Mouse (Mus musculus): ENCODE measurements around the gene Cyth4. TPM values are rescaled to one million over a fixed set of nuclear protein-coding genes. Genes with fewer than 3 reads are reported as not detected.

Gene Cyth4
- polyA plus RNA-seq (2015; fragmentation: Nextera tagmentation; extraction: Ambion mirVana) = 4.1 and 5.3 TPM in 2 replicates

DNA sequence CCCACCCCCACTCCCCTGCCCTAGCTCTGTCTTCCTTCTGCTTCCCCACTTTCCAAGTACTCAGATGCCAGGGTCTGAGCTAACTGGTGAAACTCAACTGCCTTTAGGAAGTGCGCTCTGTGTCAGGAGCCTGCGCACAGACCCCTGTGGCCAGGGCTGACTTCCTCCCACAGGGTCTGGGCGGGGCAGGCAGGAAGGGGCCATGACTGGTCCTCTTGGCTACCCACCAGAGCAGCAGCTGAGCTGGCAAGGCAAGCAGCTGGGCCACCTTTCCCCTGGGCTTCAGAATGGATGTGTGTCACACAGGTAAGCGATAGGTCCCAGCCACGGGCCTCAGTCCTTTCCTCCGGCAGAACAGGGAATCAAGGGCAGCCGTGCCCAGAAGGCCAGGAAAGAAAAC is at the start of gene Cyth4:
Gene Cyth4, plus strand, starts transcription at position 134 of the 400 bp plus-strand sequence.
- WGBS = 84% methylated on average over 7 of the region's 7 CpGs
- Histone ChIP-seq H3K27me3 (no peaks in the 10 kb centered on the region), H3K9ac (replicated peaks) (no peak within 1 kb of the TSS), H3K4me2 (replicated peaks) (no peak within 1 kb of the TSS), H3K27ac (replicated peaks) (no peak within 1 kb of the TSS), H3K4me1 (no peaks in the 10 kb centered on the region), H3K36me3 (no peaks in the 10 kb centered on the region), H3K4me3 (no peak within 1 kb of the TSS), H3K9me3 (no peaks in the 10 kb centered on the region)
- no peak for ATAC-seq (replicated peaks)

DNA sequence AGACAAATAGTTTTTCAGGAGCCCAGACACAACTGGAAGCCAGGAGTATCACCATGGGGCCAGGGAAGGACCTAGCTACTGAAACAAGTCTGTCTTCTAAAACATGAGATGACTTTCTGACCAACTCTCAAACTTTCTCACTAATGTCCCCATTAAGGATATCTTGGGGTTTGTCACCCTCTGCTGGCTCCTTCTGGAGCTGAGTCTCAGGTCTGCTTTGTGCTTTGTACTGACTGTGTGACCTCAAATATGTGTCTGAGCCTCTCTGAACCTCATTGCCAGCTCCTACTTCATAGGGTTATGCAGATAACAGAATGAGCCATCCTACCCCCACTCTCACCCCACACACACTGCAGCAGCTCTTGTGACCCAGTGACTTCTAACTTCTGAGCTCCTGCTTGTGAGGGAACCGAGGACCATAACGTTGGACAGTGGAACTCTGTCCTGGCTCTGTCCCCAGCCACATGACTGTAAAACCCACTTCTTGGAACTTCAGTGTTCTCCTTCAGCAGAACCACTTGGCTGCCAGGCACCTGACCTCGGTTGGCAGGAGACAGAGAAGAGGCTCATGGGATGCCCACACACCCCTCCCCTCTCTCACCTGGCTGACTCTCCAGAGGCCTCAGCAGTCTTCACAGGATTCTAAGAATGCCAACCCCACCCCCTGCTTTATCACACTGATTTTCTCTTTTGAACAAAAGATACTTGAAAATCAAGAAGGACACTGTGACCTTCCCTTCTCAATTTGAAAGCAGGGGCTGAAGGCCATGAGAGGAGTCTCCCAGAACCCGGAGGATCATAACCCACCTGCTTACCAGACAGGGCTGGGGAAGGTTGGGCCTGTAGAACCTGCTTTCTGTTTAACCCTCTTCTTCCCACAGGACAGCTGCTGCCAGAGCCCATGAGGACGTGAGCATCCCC is 49.2 kb upstream of the Cyth4 start:
- H3K27ac ChIP-seq (replicated peaks) = no peak overlapping the region
- no peak overlapping the region for H3K9ac ChIP-seq (replicated peaks)

DNA sequence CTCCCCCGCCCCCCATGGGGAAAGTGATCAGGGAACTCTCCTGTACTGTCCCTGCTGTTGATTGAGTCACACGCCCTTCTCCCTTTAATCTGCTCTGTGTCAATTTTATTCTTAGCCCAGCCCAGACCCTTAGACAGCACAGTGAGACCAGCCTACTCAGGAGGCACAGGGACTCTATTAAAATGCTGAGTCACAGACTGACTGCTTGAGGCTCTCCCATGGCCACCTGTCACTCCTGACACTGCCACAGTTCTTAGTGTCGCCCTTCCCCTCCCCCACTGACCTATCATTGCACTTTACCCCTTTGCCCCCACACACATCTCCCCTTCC is 48.5 kb upstream of the Cyth4 start:
- no peak overlapping the region for H3K9ac ChIP-seq (replicated peaks)
- H3K4me2 ChIP-seq (replicated peaks) = no peak overlapping the region
- H3K36me3 ChIP-seq = no peaks in the 10 kb centered on the region
- H3K4me3 ChIP-seq = no peak overlapping the region
- H3K27ac ChIP-seq (replicated peaks) = no peak overlapping the region
- 24% methylated on average over 3 of the region's 3 CpGs for WGBS
- no peak for ATAC-seq (replicated peaks)
- no peaks in the 10 kb centered on the region for H3K9me3 ChIP-seq
- peaks cover 22% of the 10 kb centered on the region for H3K4me1 ChIP-seq
- H3K27me3 ChIP-seq = no peaks in the 10 kb centered on the region

More for the DNA sequence above, 49.2 kb upstream of the Cyth4 start:
- Histone ChIP-seq H3K4me3 (no peak overlapping the region), H3K9me3 (no peaks in the 10 kb centered on the region), H3K4me1 (peaks cover 27% of the 10 kb centered on the region), H3K27me3 (no peaks in the 10 kb centered on the region), H3K36me3 (no peaks in the 10 kb centered on the region), H3K4me2 (replicated peaks) (no peak overlapping the region)
- 51% methylated on average over 5 of the region's 5 CpGs for WGBS
- no peak for ATAC-seq (replicated peaks)

DNA sequence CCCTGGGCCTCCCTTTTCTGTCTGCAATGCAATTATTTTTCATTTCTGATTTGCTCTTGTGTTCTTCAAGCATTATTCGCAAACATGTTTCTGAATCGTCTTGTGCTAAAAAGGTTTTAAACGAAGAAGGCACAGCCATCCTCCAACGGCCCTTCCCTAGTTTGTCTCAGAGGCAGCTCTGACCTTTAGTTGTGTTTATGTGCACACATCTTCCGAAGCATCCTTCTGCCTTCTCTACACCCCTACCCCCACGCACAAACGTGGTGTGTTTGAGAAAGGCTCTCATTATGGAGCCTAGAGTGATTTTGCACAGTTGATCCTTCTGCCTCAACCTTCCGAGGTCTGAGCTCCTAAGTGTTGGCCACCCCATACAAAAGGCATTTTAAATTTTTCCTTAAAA is 48.1 kb upstream of the Cyth4 start:
- Histone ChIP-seq H3K36me3 (no peaks in the 10 kb centered on the region), H3K4me1 (peaks cover 20% of the 10 kb centered on the region), H3K9me3 (no peaks in the 10 kb centered on the region), H3K9ac (replicated peaks) (no peak overlapping the region), H3K4me3 (no peak overlapping the region), H3K27me3 (no peaks in the 10 kb centered on the region), H3K27ac (replicated peaks) (no peak overlapping the region), H3K4me2 (replicated peaks) (no peak overlapping the region)
- 68% methylated on average over 8 of the region's 8 CpGs for WGBS
- no peak for ATAC-seq (replicated peaks)

DNA sequence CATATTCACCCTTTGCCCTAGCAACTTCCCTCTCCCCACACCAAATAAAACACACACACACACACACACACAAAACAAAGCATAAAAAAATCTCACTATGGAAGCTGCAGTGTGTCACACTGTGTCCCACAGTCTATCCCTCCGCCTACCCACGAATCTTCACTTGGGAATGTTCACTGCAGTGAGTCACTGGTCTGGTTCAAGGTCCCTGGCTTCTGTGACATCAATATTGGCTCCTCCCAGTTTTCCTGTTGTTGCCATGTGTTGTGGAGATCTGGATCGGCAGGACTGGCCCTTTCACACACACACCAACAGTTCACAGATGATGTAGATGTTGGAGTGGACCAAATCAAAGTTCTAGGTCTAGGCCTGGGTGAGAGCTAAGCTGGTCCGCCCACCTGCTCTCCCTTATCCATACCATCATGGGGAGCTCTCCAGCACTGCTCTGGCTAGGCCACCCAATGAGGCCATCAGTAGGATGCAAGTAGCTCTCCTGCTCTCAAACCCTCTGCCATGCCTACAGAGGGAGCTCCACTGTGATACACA is 47.6 kb upstream of the Cyth4 start:
- WGBS = 82% methylated on average over 4 of the region's 4 CpGs
- no peak overlapping the region for H3K4me2 ChIP-seq (replicated peaks)
- H3K36me3 ChIP-seq = no peaks in the 10 kb centered on the region
- no peak overlapping the region for H3K9ac ChIP-seq (replicated peaks)
- no peaks in the 10 kb centered on the region for H3K27me3 ChIP-seq
- no peaks in the 10 kb centered on the region for H3K9me3 ChIP-seq
- no peak for ATAC-seq (replicated peaks)
- no peak overlapping the region for H3K27ac ChIP-seq (replicated peaks)
- no peak overlapping the region for H3K4me3 ChIP-seq
- peaks cover 15% of the 10 kb centered on the region for H3K4me1 ChIP-seq

DNA sequence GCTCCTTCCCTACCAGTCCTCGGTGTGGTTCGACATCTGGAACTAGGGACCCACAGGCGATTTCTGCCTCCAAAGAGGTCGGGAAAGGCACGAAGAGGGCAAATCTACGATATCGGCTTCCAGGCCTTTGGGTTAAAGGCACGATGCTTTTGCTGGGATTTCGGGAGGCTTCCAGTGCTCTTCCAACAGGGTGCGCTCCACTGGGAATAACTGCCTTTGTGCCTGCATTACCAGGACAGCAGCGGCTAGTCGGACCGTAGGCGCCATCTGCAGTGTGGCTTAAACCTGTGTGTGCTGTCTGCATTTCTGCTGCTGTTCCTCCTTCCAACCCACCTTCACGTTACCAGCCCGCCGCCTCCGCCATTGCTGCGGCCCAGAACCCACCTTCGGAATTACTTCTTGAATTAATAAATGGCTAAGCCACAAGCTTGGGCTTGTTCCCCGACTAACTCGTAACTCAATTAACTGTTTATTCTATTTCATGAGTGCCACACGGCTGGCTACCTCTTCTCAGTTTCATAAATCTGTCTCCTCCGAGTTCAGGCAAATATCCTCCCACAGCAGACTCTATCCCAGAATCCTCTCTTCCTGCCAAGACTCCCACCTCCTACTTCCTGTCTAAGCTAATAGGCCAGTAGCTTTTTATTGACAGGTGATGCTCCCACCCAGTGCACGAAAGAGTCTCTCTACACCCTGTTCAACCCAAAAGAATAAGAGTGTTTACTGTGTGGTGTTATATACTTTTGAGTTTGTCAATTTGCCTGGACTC is 42.1 kb upstream of the Cyth4 start:
- Histone ChIP-seq H3K4me3 (no peak overlapping the region), H3K27me3 (no peaks in the 10 kb centered on the region), H3K4me2 (replicated peaks) (no peak overlapping the region), H3K9me3 (no peaks in the 10 kb centered on the region), H3K9ac (replicated peaks) (no peak overlapping the region), H3K36me3 (no peaks in the 10 kb centered on the region), H3K4me1 (no peaks in the 10 kb centered on the region), H3K27ac (replicated peaks) (no peak overlapping the region)
- ATAC-seq (replicated peaks) = no peak
- WGBS = 66% methylated on average over 25 of the region's 25 CpGs

DNA sequence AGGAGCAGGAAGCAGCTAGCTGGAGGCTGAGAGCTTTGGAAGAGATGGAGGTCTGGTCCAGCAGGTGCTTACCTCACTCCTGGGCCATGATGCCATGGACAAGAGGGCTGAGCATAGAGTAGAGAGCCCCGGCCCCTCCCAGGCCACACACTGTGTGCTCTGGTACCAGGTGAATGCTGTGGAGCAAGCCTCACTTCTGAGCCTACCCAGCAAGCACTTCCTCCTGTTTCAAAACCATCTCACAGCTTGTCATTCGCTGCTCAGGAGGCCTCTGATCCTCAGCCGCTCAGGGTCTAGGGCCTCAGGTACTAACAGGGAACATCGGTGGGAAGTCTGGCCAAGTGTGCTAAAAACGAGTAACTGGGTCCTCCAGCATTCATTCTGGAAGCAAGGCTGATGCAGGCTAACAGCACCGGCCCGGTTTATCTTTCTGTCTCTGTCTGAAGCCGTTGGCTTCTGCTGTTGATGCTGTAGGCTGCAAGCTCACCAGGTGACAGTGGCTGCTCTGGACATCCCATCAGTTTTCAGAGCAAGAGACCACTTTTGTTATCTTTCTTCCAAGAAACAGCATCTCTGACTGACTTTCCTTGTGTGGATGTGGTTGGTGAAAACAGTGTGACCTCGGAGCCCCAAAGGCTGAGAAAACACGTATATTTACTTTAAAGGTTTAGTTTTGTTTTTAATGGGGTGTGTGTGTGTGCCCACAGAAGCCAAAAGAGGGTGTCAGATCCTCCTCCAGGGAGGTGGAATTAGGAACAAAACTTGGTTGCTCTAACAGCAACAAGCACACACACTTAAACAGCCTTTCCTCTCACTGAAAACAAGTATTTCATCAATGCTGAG is 38.9 kb upstream of the Cyth4 start:
- Histone ChIP-seq H3K9me3 (no peaks in the 10 kb centered on the region), H3K27me3 (no peaks in the 10 kb centered on the region), H3K36me3 (no peaks in the 10 kb centered on the region), H3K4me2 (replicated peaks) (no peak overlapping the region), H3K4me3 (no peak overlapping the region), H3K4me1 (no peaks in the 10 kb centered on the region), H3K9ac (replicated peaks) (no peak overlapping the region), H3K27ac (replicated peaks) (no peak overlapping the region)
- WGBS = 68% methylated on average over 10 of the region's 10 CpGs
- no peak for ATAC-seq (replicated peaks)

DNA sequence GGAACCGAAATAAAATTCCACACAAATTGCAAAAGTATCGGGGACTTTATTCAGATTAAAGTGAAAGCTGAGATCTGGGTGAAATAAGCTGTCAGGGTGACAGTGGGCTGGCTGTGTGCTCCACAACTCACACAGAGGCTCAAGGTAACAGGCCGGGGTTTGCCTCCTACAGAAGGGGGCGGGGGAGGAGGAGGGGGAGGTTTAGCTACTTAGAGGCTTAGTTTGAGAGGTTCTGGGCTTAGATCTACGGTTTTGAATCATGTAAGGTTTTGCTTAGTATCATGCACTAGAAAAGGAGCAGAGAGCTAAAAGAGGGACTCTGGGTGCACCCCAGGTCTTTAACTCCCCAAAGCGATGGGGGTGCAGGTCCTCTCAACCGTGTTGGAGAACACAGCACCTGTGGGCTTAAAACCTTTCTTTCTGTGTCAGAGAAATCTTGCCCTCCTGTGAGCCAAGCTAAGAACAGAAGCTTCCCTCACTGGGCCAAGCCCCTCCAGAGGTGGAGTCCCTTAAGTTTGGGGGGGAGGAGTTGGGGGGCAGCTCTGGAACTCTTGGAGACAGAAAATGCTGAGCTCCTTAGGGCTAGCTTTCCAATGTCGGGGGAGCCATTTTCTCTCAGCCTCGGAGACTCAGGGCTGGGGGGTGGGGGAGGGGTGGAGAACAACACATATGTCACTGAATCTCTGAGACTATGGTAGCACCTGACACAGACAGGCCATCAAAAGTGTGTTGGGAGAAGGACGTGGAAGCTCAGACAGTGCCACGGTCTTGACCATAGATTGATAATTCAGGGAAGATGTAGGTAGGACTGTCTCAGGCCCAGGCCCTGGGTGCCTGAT is 37.5 kb upstream of the Cyth4 start:
- Histone ChIP-seq H3K27ac (replicated peaks) (no peak overlapping the region), H3K36me3 (no peaks in the 10 kb centered on the region), H3K27me3 (no peaks in the 10 kb centered on the region), H3K4me3 (no peak overlapping the region), H3K9ac (replicated peaks) (no peak overlapping the region), H3K4me1 (no peaks in the 10 kb centered on the region), H3K9me3 (no peaks in the 10 kb centered on the region), H3K4me2 (replicated peaks) (no peak overlapping the region)
- WGBS = 56% methylated on average over 11 of the region's 11 CpGs
- no peak for ATAC-seq (replicated peaks)

DNA sequence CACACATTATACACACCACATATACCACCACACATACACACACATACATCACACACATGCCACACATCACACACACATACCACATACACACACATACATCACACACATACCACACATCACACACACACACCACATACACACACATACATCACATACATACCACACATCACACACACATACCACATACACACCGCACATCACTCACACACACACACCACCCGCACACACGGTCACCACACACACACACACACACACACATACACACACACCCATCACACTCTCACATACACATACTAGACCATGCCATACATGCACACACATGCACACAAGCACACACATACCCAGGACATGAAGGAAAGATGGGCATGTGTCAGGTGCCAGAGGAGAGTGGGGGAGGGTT is 33.5 kb upstream of the Cyth4 start:
- no peak overlapping the region for H3K9ac ChIP-seq (replicated peaks)
- no peaks in the 10 kb centered on the region for H3K36me3 ChIP-seq
- no peak overlapping the region for H3K4me3 ChIP-seq
- no peaks in the 10 kb centered on the region for H3K4me1 ChIP-seq
- WGBS = 96% methylated on average over 3 of the region's 3 CpGs
- no peak overlapping the region for H3K4me2 ChIP-seq (replicated peaks)
- no peaks in the 10 kb centered on the region for H3K9me3 ChIP-seq
- no peak for ATAC-seq (replicated peaks)
- H3K27me3 ChIP-seq = no peaks in the 10 kb centered on the region
- no peak overlapping the region for H3K27ac ChIP-seq (replicated peaks)

DNA sequence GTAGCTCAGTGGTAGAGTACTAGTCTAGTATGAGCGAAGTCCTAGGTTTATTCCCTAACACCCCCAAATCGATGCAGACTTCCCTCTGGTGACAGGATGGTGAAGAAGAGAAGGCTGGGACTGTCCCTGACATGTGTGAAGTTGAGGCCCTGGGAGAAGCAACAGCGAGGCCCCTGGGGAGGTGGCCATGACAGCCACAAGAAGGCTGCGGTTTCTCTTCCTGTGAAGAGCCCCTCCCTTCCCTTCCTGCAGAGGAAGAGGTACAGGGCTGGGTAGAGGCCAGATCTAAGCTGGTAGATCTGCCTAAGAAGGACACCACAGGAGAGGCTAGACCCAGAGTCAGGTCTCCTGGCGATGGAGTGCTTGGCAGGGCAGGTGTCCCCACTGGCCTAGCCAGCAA is 32.9 kb upstream of the Cyth4 start:
- ATAC-seq (replicated peaks) = no peak
- no peak overlapping the region for H3K4me3 ChIP-seq
- H3K9ac ChIP-seq (replicated peaks) = no peak overlapping the region
- 85% methylated on average over 5 of the region's 5 CpGs for WGBS
- no peaks in the 10 kb centered on the region for H3K9me3 ChIP-seq
- no peaks in the 10 kb centered on the region for H3K27me3 ChIP-seq
- H3K4me1 ChIP-seq = no peaks in the 10 kb centered on the region
- H3K36me3 ChIP-seq = no peaks in the 10 kb centered on the region
- no peak overlapping the region for H3K4me2 ChIP-seq (replicated peaks)
- H3K27ac ChIP-seq (replicated peaks) = no peak overlapping the region

DNA sequence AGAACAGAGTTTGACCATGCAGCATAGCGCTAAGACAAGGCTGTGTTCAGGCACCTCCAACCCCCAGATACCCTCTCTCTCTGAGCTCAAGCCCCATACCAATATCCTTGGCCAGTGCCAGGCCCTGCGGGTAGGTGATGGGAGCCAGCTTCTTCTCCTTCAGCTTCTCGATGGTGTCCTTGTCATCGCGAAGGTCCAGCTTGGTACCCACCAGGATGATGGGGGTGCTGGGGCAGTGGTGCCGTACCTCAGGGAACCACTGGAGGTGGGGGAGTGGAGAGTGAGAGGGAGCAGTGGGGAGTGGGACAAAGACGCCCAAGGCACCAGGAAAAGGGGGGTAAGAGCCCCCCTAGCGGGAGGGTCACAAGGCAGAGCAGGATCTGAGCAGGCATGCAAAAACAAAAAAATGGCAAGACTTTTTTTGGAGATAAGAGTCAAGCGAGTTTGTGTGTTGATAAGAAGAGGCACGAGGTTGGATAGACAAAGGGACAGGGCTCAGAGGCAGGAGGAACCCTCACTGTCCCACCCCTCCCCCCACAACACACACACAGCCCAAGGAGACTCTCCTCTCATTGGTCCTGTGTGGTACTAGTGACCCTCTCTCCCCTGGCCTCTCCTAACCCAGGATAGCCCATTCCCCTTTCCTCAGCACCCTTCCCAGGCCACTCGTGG is 31.9 kb upstream of the Cyth4 start:
- no peak overlapping the region for H3K4me3 ChIP-seq
- H3K4me2 ChIP-seq (replicated peaks) = no peak overlapping the region
- no peaks in the 10 kb centered on the region for H3K4me1 ChIP-seq
- no peaks in the 10 kb centered on the region for H3K27me3 ChIP-seq
- no peaks in the 10 kb centered on the region for H3K9me3 ChIP-seq
- H3K36me3 ChIP-seq = no peaks in the 10 kb centered on the region
- H3K9ac ChIP-seq (replicated peaks) = no peak overlapping the region
- H3K27ac ChIP-seq (replicated peaks) = no peak overlapping the region
- ATAC-seq (replicated peaks) = no peak
- 71% methylated on average over 11 of the region's 11 CpGs for WGBS

All from forebrain, embryonic 15.5 days (tissue).